Mouse (Mus musculus) forelimb bud, embryonic 11.5 days (tissue): ENCODE data around the gene Gm3696.
"Not testable (repeated sequence)": the region's sequence is repeated elsewhere in the genome, so short reads cannot be mapped to it uniquely, and the experiment has no call there.

Source experiments
- DNase-seq: peaks from one replicate; pipeline ENCODE4 v3.0.0-alpha.2; 2012; ENCODE audit warnings: low read depth, low spot score

Gene Gm3696

GRCm38 (mm10) chr14:7100521-7100920 is at the start of gene Gm3696:
Gm3696 (minus strand) TSS chr14:7100621.
- DNase-seq, result not testable (repeated sequence)

GRCm38 (mm10) chr14:7125312-7125711 is 24.9 kb upstream of the Gm3696 start, which contains the start of gene Gm6676:
Gm6676 (minus strand) TSS chr14:7125412.
- not testable (repeated sequence) for DNase-seq

- not testable (repeated sequence) for DNase-seq
These were observed 4.8 kb upstream of the Gm3696 start for GRCm38 (mm10) chr14:7105124-7105802.

- not testable (repeated sequence) for DNase-seq
These were observed 55.6 kb downstream of the Gm3696 start, which contains the start of gene Gm3685 for GRCm38 (mm10) chr14:7044870-7045269. Gm3685 (minus strand) TSS chr14:7044970.
